Mouse (Mus musculus) spleen, postnatal 10 days (tissue): Measurements from ENCODE around the gene Tmem89.

Source experiments
- DNase-seq, 2 experiments: peaks; one replicate each; pipeline ENCODE4 v3.0.0; 2021 to 2022; ENCODE audit warnings: low spot score in 2 of 2

Gene Tmem89

DNA sequence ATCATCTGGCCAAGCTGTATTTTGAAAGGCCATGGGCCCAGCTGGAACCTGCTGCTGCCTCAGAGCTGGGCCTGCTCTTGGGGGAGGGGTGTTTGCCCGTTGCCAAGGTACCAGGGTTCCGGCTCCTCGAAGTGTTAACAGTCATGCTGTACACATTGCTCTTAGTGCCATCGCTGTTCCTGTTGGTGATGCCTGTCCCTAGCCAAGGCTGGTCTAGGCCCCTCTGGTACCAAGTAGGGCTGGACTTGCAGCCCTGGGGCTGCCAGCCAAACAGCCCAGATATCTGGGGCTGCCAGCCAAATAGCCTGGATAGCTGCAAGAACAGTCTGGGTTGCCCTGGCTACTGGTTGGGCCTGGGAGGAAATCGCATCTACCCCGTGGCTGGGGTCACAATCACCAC, at the start of gene Tmem89:
Gene Tmem89, plus strand, starts transcription at position 129 of the 400 bp plus-strand sequence.
- DNase-seq = no peak

DNA sequence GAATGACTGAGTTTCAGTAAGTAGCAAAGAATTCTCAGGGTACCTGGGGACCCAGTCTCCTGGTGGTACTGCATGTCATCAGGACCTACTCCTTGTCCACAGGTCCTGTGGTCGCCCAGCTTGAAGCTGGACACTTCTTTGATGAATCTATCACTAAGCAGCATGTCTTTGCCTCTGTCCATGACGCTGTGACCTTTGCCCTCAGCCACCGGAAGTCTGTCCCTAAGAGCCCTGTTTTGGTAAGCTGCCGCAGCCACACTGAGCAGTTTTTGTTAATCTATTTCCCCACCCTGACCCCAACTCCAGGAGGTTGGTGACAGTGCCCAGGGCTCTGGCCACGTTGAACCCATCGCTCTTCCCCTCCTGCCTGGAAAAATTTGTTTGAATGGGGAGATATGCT, 2.1 kb upstream of the Tmem89 start:
- DNase-seq = no peak

DNA sequence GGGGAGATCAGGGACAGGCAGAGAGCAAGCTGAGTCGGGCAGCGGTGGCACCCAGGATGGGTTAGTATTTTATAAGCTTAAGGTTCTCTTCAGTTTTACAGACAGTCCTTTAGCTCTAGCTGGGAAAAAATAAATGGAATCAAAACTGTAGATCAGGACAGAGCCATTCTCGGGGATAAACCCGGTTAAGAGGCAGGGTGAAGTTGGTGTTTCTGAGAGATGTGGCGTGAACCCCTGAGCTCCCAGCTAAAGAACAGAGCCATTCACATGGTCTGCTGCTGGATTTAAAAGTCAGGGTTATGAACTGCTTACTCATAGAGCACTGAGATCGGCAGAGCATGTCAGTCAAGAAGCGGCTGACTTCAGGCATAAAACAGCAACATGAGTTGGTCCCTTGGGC, 1.3 kb upstream of the Tmem89 start:
- DNase-seq = no peak

DNA sequence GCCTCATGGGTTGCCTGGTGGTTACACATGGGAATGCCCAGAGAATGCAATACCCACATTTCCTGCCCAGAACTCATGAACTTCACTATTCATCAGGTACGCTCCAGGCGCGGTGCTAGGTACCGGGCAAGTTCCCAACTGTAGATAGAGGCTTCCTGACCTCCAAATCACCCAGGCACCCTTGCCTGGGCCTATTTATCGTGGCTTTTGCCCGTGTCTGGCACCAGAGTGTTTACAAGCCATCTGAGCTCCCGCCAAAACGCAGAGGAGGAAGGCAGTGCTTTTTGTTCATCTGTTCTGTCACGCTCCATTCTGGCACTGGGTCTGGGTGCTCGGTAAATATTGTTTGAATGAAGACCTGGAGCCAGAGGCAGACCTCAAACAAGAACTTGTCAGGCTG, 798 bp upstream of the Tmem89 start:
- DNase-seq = no peak

DNA sequence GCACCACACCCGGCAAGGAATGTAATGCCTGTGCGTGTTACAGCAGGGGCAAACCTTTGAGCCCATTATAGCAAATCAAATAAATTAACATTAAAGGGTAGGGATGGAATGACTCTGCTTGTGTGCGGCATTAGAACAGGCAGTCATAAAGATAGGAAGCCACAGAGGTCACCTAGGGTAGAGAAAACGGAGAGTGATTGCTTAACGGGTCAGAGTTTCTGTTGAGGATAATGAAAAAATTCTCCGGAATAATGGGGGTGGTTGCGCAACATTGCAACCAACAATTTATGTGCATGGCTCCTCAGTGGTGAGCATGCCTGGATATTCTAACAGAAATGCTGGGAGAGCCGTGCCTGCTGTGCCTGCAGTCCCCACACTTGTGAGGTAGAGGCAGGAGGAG, 11.5 kb downstream of the Tmem89 start:
- DNase-seq = no peak

DNA sequence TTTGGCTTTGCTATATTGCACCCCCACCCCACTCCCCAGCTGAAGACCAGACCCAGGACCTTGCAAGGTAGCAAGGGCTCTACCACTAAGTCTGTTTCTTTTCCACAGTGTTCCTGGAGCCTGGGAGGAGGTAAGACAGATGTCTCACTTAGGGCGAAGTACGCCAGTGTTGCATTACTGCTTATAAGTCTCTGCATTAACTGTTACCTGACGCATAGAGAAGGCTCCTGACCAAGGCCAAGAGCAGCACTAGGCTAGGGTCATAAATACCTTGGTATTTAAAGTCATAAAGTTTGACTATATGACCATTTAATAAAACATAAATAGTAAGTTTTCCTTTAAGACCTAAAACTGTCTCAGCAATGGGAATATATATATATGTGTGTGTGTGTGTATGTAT, 14.0 kb downstream of the Tmem89 start:
- no peak for DNase-seq

DNA sequence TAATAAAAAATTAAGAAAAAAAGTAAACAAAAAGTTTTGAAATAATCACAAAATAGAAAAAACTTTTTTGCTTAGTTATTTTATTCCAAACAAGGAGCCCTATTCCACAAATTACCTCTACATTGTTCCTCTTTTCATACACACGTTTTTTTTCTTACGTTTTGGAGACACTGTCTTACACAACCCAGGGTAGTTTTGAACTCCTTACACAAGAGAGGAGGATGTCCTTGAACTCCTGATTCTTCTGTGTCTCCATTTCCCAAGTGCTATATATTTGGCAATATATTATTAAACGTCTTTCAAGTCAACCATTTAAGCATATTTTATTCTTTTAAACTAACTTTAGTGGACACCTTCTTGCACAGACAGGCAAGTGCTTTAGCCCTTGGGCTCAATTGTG, 21.6 kb downstream of the Tmem89 start:
- no peak for DNase-seq

DNA sequence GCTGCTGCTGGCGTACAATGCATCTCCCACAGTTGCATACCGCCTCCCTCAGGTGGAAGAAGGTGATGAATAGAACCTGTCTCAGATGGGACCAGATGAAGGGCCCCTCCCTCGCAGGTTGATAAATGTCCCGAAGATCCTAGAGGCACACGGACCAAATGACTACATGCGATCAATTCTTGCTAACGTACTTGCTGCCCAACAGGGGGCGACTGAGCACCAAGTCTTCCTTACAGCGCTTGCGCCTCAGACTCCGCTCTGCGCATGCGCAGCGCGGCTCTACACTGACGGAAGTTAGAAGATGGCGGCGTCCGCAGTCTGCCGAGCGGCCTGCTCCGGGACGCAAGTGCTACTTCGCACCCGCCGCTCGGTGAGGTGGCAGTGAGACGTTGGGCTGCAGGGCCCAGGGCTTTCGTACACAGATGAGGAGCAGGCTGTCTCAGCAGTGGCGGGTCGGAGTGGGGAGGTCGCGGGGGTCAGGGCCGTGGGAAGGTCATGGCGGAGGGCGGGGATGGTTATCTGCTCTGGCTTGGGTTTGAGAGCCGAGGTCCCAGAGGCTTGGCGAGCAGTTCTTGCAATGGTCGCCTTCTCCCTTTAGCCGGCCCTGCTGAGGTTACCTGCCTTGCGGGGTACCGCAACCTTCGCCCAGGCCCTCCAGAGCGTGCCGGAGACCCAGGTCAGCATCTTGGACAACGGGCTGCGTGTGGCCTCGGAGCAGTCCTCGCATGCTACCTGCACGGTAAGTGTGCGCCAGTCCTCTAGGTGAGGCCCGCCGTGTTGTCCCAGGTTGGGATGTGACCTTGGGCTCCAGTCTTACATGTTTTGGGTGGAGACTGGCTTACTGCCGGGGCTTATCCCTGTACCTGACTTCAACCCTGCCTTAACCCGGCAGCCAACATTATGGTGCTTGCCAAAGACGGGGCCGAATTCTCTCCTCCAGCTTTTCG, 22.3 kb downstream of the Tmem89 start, which contains the start of gene Uqcrc1:
Gene Uqcrc1, plus strand, starts transcription at position 216 of the 947 bp plus-strand sequence.
- DNase-seq = peak; percentile 95 to 98

DNA sequence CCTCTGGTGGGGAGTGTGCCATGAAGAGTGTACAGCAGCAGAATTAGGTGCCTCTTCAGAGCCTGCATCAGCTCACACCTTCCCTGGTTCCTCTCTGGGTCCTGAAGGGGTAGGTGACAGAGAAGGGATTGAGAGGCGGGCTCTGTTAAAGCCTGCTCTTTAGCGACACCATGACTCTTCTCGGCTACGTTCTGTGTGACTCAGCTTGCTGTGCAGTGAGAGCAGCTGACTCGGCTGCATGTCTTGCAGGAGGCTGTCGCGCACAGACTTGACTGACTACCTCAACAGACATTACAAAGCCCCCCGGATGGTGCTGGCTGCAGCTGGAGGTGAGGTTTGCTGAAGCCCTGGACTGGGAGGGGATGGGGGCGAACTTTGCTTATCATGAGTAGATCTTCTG, 30.7 kb downstream of the Tmem89 start:
- DNase-seq = no peak

DNA sequence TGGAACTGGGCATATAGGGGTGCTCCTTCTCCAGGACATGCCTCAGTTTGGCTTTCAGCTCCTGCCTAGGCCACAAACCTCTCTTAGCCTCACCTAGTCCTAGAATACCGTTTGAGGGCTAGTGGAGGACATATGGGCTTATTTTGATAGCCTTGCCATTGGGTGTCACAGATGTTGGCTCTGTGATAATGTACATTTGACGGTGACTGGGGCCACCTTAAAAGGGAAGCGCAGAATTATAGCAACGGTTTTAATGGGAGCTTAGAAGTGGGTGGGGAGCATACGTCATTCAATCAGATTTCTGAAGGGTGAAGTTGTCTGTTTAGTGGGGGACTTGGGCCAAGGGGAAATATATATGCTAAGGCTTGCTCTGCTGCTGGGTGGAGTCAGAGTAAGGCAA, 31.2 kb downstream of the Tmem89 start:
- no peak for DNase-seq

DNA sequence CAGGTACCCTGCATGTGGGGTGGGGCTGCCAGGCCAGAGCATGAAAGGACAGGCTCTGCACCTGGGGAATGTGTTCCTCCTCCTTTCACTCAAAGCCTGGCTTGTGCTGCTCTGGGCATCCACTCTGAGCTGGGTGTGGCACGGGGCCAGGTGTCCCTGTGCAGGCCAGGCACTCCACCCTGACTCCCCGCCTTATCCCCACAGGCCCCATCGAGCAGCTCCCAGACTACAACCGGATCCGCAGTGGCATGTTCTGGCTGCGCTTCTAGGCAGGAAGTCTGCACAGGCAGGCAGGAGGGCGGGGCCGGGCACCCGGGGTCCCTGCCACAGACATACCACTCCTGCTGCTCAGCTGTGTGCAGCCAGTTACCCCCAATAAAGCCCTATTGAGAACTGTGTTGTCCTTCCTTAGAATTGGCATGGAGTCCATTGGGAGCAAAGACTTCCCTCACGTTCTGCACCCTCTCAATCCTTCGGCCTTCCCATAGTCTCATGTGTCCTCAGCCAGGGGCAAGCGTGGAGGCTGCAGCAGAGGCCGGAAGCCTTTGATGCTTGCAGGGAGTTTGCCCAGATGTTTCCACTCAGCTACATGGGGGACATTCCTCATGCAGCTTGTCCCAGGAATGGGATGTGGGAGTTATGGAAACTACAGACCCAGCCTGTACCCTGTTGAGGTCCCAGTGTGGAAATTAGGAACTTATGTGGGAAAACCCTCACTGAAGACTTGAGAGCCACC, 35.0 kb downstream of the Tmem89 start:
- DNase-seq = no peak

DNA sequence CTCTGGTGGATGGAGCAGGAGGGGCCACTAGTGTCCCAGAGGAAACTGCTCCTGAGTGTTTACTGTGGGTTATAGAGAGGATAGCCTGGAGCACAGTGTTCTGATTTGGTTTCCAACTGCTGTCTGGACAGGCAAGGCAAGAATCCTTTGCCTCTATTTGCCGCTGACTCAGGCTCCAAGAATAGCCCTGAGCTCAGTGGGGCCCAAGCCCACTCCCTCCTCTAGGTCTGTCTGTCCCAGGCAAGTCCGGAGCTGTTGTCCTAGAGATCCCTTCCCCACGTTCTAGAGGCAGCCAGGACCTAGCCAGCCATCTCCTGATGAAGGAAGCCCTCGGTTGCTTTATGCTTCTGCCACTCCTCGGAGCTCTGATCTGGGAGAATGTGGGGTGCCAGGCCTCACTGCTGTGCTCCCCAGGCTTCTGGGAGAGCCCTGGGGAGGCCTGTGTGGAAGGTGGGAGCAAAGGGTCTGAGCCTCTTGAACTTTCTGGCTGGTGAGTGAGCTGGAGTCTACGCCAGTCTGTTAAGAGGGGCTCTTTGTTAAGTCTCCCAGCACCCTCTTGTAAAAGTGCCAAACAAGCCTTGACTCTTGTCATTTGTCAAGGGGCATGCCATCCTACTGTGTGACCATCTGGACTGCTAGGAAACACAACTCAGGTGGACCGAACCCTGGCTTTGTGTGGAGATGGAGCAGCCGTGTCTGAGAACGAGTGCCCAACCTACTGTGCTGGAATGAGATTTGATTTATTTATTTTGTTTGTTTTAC, 35.7 kb downstream of the Tmem89 start:
- no peak for DNase-seq

DNA sequence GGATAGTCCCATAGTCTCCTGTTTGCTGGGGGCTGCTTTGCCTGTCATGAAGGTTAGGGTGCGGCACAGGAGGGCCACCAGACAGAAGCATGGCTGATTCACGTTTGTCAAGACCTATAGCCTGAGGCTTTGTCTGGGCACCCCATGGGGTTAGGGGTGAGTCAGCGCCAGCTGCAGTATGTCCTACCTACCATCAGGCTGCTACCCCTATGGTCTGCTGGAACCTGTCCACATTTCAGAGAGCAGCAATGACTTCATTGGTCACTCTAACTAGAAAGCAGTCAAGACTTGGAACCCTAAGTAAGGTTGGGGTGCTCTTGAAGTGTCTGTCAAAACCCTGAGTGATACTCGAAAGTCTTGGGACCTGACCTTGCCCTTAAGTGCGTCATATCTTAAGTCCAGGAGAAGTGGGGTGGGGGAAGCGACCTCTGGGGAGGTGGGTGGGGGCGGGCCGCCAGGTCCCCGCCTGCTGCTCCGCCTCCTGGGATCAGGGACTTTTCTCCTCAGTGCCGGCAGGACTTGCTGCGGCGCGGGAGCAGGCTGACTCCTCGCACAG, 38.7 kb downstream of the Tmem89 start, which contains the start of gene Col7a1:
Gene Col7a1, plus strand, starts transcription at position 506 of the 556 bp plus-strand sequence.
- no peak for DNase-seq

DNA sequence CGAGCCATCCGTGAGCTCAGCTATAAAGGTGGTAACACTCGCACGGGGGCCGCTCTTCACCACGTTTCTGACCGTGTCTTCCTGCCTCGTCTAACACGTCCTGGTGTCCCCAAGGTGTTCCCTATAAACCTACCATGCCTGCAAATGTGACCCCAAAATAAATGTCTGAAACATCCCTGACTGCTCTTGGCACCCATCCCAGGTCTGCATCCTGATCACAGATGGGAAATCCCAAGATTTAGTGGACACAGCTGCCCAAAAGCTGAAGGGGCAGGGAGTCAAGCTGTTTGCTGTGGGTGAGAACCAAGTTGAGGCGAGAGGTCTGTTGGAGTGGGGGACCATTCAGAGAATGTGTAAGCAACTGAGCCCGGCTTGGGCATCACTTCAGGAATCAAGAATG, 40.8 kb downstream of the Tmem89 start:
- DNase-seq = no peak

DNA sequence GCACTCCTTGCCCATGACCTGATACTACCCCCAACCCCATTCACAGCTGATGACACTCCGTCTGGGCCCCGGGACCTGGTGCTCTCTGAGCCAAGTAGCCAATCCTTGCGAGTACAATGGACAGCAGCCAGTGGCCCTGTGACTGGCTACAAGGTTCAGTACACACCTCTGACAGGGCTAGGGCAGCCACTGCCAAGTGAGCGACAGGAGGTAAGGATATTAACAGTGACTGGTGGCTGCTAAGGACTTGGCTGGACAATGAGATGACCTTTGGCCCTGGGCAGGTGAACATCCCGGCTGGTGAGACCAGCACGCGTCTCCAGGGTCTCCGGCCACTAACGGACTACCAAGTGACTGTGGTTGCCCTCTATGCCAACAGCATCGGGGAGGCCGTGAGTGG, 41.4 kb downstream of the Tmem89 start:
- no peak for DNase-seq

DNA sequence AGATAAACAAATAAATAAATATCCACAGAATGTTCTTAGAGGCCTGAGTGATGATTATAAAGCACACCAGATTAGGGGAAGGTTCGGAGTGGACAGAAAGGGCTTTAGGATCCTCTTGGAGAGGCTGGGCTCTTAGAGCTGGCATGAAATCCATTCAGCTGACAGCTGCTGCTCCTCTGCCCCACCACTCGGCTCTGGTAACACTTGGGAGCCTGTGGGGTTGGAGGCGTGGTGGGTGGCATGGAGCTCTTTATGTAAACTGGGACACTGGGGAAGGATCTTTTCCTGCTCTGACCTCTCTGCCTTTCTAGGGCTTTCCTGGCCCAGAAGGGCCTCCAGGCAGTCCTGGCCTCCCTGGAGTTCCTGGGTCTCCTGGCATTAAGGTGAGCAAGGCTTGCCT, 49.2 kb downstream of the Tmem89 start:
- no peak for DNase-seq

DNA sequence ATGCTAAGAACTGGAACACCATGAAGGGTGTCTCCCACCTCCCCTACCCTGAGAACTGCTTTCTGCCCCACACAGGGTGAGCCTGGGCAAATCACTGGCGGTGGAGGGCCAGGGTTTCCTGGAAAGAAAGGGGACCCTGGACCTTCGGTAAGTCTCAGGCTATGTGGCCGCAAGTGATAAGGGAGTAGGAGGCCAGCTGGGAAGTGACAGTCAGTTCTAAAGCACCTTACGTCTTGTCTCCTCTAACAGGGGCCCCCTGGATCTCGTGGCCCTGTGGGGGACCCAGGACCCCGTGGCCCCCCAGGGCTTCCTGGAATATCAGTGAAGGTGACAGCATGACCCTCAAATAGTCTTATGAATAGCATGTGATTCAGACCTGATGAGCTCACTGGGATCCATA, 49.9 kb downstream of the Tmem89 start:
- no peak for DNase-seq
